Mouse (Mus musculus) urinary bladder, adult 18-20 months (tissue): ENCODE measurements around the gene Mgat4d.
"Not testable (repeated sequence)": the region's sequence is repeated elsewhere in the genome, so short reads cannot be mapped to it uniquely, and the experiment has no call there.

Experiments
- DNase-seq, 2 experiments: peaks; one replicate each; pipeline ENCODE4 v3.0.0; 2022; ENCODE audit warnings: low spot score in 2 of 2, mixed read lengths in 2 of 2

Mgat4d gene

DNA sequence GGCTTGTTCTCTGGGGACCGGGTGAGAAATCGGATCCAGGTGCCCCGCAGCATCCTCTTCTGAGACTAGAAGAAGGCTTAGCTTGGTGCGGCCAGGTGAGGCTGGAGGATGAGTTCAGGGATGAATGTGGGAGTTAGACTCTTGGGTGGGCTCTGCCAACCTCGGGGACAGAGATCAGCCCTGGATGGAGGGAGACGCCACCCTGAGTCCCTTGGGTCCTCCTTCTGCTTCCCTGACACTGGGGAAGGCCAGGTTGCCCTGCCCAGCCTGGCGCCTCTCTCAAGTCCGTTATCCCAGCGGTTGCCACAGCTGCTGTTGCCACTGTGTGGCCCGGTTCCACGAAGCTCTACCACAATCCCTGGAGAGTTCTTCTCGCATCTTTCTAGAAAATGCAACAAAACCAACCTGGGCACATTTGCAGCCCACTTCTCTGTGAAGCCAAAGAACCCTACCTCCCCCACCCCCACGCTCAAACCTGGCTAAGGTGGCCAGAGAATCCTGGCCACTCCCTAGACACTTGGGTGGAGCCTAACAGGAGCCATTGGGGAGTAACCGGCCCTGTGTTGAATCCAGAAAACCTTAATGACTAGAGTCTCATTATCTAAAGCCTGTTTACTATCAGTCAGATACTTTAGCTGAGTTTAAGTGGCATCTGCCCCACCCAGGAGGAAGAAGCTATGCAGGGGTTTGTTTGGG lies 41.9 kb downstream of the Mgat4d start:
- DNase-seq: no peak

DNA sequence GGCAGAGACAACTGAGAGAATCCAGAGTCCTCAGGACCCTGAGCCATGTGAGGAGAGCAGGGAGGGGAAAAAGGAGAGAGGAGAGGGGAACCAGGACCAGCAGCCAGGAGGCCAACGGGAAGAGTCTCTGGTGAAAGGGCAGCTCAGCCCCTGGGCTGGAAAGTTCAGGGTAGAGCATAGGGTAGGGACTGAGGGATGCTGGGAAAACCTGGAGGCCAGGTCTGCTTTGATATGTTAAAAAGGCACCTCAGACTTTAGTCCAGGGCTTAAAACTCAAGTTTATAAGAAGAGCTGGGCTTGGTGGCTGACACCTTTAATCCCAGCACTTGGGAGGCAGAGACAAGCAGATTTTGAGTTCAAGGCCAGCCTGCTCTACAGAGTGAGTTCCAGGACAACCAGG lies 44.2 kb downstream of the Mgat4d start:
- no peak for DNase-seq

DNA sequence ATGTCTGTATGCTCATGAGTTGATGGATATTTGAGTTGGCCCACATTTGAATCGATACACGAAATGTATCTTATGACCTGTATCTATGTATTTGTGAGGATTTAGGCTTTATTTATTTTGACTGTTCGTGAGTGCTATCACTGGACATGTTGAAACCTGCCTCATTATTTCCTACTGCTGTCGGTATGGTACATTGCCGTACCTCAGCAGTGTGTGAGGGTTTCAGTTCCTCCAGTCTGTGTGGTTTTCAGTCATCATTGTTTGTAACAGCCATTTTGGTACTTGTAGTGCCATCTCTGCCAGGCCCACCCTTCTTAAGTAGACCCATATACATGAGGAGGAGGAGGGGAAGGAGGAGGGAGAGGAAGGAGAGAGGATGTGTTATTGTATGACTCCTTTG lies 46.1 kb downstream of the Mgat4d start:
- no peak for DNase-seq

DNA sequence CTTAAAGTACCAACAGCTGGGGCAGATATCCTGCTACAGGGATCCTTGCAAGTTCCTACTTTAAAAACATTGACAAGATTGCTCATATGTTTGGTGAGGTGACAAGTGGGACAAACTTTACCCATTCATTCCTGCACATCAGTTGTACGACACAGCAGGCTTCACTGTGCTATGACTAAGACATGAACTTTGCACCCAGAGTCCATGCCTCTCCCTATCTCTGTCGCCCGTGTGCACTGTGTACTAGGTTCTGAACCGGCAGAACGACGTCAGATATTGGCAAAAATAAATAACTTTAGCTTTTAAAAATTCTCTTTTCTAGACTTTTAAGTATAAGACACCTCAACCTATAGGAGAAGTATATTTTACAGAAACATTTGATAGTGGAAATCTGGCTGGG lies 48.4 kb downstream of the Mgat4d start:
- no peak for DNase-seq

DNA sequence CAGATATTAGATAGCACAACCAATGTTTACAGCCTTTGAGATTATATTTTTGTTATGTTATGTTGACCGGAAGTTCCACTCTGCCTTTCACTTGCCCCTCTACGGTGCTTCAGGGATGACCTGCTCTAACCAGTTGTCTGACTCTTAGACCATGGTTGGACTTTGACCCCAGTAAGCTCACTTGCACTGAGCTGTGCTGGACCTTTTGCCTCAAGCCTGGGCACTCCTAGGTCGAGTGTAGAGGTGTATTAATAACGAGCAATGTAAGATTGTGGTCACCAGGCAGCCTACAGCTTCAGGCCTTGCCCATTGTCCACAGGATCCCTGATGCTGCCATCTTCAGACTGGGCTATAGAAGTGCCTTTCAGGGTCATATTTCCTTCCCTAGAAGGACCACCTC lies 49.5 kb downstream of the Mgat4d start:
- no peak for DNase-seq

DNA sequence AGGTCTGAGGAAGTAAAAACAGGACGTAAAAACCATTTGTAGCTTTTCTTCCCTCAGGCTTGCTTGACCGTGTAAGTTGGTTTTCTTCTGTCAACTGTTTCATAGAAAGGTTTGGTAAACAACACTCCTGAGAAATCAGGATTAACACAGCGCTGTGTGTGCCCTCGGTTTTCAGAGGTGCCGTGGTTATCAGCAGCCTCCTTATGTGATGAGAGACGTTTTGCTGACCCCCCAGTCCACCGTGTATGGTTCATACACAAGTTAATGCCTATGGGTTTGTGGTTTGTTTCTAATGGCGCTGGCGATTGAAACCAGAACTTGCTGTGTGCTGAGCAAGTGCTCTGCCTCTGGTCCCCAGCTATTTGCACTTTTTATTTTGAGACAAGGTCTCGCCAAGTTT lies 57.3 kb downstream of the Mgat4d start:
- DNase-seq: no peak

DNA sequence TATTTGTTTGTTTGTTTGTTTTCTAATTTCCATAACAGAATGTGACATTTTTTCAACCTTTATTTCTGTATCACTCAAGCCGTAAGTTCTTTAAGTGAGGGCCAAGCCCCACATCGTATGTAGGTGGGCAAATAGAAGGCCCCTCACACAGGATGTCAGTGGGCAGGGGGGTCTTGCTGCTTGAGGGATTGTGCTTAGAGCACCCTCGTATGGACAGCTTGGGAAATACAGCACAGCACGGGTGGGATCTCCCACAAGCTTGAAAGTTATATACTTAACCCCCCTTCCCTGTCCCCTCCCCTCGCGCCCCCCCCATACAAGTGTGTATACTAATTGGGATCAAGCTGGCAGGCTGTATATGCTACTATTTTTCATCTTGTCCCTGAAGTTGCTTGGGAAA lies 58.6 kb downstream of the Mgat4d start:
- DNase-seq: no peak

DNA sequence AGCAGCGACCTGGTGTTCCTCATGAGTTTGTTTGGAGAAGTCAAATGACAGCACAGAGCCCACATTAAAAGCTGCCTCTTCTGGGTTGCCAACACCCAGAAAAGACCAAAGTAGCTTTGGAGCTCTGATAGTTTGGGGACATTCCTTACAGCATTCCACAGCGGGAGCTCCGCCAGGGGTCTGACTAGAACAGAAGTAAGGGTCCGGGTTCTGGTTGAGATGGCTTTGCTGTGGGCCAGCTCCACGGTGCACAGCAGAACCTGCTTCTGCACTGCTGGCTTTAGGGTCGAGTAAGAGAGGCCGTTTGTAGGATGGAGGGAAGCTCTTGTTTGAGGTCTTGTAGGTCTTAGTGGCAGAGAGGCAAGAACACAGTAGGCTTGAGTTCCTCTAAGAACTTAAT lies 60.2 kb downstream of the Mgat4d start:
- no peak for DNase-seq

DNA sequence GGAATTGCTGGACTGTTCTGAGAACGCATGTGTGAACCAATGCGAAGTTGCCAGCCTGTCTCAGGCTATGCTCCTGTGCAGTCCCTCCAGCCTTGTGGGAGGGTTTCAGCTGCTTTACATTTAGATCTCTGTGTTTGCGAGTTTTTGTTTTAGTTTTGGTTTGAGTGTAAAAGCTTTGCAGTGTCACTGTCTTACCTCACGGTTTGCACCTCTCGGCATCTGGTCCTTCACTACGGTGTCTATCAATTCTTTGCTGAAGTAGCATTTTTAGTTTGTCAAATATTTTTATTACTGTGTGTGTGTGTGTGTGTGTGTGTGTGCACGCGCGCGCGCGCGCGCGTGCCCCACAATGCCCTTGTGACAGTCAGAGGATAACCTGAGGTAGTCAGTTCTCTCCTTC lies 68.6 kb downstream of the Mgat4d start:
- DNase-seq: no peak

DNA sequence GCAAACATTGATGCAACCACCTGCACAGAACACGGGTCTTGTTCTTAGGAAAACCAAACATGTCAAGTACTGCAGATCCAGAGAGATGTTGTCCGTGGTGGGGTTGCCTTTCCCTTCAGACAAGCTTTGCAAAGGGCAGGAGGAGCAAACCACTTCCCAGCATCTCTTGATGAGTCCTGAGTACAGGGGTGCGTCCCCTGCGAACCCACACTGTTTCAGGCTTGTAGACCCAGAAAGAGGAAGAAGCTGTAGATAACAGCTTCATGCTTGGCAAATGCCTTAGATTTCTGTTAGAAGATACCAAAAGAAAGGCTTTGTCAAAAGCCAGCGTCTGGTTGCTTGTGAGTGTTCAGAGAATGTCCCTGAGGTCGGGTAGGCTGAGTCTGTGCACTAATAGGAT lies 69.7 kb downstream of the Mgat4d start:
- no peak for DNase-seq

DNA sequence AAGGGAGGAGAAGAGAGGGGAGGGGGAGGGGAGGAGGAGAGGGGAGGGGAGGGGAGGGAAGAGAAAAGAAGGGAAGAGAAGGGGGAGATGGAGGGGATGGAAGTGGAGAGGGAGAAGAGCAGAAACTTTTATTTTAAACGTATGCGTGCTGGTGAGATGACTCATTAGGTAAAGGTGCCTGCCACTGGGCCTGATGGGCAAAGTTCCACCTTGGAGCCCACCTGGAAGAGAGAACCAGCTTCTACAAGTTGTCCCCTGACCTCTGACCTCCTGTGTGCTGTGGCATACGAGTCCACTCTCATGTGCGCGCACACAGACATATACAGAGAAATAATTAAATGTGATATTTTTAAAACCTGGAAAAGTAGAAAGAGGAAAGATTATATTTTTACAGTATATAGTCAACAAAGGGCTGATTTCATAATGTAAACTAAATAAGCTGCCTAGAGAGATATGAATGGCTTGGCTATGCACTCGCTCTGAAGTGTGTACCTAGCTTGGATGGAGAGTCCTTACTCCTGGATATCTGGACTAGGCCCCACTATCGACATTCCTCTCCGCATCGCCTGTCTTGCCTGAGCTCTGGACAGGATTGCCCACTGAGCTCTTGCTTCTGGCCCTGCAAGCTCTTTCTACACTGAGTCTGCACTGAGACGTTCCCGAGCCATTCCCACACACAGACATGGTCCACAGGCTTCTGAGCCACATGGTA lies 70.7 kb downstream of the Mgat4d start:
- DNase-seq: no peak

DNA sequence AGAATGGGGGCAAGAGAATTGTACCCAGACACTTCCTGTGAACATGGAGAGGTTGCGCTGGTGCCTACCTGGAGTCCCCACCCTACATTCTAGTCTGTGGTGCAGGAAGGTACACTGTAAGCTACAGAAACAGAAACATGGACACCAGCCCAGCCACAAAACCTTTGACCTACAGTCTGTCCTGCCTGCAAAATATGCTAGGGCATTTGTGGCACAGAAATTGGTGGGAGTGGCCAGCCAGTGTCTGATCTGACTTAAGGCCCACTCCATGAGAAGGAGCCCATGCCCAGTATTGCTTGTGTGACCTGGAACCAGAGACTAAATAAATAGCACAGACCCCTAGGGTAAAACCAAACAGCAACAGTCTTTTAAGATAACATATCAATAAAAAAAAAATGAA lies 73.1 kb downstream of the Mgat4d start:
- DNase-seq: no peak

DNA sequence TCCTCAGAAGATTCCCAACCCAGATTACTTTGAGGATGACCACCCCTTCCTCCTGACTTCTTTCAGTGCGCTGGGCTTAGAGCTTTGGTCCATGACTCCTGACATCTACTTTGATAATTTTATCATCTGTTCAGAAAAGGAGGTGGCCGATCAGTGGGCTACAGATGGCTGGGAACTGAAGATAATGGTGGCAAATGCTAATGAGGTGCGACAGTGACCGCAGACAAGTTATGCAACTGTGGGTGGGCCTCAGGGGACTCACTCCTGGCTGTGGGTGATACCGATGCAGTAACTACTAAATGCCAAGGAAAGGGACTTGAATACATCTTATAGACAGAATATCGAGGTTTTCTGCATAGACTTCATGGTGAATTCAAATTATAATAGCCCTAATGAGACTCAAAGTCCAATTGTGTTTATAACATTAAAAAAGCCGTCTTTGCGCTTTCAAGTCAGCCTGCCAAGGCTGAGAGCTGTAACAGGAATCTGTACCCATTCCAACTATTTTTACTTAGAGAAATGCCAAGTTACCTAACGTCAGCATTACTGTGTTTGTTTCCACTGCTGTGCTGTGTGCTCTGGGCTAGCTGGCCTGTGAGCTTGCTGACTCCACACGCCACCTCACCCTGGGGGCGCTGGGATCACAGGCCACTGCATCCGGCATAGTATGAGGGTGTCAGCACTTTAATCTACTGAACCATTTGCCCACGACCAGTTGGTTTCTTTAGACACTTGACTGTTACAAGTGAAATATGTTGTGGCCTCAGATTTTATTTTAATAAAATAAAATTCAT lies 75.0 kb downstream of the Mgat4d start:
- DNase-seq: no peak

DNA sequence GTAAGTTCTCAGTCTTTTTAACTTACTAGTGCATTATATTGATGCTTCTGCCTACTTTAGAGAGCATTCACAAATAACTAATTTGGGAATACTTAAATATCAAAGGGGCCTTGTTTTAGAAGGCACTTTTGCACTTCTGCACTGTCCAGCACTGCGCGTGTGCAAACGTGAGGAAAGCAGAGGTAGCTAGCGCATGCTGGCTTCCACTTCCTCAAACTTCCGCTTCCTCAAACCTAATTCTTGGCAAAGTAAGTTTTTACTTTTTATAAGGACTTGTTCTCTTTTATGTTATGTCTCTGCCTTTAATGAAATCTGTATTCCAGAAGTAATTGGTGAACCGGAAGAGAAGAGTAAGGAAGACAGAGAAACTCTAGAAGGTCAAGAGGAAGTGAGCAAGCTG lies 76.9 kb downstream of the Mgat4d start:
- DNase-seq: no peak

DNA sequence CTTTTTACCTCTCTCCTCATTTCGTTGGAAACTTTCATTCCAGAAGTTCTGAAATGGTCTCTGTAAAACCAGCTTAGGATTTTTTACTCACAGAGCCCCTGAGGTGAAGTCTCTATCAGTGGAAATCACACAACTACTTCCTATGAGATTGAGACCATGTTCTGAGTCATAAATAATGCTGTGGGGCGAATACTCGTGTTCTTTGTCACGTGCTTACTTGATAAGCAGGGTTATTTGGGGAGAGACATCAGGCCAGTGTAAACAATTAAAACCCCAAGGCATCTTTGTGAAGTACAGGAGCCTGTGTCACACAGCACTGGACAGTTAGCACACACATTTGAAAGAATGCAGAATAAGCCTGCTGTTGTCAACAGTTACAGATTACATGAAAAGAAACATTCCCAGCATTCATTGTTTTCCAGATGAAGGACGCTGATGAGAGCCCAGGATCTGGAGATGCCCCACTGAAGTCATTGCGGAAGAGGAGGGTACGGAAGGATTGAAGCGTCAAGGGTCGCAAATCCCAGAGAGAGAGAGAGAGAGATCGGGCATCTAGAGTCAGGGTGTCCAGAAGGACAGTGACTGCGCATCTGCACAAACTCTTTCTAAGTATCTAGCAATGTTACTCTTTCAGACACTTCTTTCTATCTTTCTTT lies 78.0 kb downstream of the Mgat4d start:
- no peak for DNase-seq

DNA sequence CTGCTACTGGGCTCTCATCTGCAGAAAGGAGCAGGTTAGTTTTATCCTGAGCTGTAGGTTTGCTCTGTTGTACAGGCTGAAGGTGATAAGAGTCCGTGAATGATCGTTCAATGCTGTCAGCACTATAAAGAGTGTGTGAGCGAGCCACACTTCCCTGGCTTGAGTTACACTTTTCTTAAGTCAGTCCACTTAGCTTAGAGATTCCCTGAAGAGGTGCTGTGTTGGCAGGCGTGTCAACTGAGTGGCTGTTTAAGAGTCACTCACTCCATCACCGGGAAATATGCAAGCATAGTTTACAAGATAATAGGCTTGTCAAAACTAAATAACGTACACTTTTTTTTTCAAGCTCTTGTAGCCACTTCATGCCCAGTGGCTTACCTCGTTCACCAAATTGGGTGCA lies 78.7 kb downstream of the Mgat4d start:
- no peak for DNase-seq

DNA sequence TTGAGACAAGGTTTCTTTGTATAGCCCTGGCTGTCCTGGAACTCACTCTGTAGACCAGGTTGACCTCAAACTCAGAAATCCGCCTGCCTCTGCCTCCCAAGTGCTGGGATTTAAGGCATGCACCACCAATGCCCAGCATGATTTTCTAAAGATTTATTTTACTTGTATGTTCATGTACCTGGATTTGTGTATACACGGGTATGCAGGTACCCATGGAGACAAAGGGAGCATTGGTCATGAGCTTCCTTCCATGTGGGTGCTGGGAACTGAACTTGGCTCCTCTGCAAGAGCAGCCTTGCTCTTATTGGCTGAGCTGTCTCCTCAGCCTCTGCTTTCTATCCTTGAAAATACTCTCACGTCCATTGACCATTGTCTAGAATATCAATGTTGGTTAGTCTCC lies 80.3 kb downstream of the Mgat4d start:
- not testable (repeated sequence) for DNase-seq

DNA sequence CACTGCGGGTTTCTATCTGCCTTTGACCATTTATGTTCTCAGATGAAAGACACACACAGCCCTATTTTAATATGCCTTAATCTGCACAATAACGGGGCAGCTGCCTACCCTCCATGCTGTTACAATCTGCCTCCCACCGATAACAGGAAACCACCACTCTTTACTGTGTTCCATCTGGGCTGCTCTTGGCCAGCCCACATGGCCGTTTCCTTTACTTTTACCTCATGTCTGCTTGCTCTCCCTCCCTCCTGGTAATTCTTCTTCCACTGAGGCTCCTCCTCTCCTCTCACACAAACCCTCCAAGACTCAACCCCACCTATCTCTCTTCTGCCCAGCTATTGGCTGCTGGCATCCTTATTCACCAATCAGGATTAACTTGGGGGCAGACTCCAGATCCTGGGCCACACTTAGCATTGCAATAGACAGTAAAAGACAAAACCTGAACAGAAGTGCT lies 80.8 kb downstream of the Mgat4d start:
- no peak for DNase-seq
